Comparison of ENCODE assay signal across 25 mouse cellular contexts in the genomic region with DNA sequence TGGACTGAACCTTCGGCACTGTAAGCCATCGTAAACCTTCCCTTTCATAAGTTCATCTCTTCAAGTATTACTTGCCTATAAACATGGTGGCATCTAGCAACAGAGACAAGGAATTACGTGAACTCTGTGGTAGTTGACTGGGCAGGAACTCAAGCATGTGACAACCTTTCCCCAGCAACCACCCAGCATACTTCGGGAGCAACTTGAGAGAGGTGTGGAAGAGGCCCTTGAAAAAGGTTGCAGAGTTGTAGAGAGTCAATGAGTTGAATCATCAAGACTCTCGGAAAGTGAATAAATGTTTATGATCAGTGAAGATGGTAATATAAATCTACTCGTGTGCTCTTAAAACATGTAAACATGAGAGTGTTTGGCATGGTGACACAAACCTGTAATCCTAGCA.
"Had no signal": no experiment of that assay in that cellular context is flagged by ENCODE, and none has a peak within 500 bp of the region (broad histone marks: within the 10 kb centered on the region; RNA-seq: fewer than 3 reads in every experiment).

No protein-coding gene starts in this region.

- H3K27me3 ChIP-seq: heart, embryonic 13.5 days; heart, embryonic 15.5 days; hindbrain, embryonic 13.5 days; hindbrain, embryonic 15.5 days; kidney, embryonic 15.5 days; limb, embryonic 13.5 days had no signal

- H3K9ac ChIP-seq: forebrain, postnatal 0 days; heart, embryonic 13.5 days; heart, embryonic 15.5 days; hindbrain, embryonic 13.5 days; hindbrain, embryonic 15.5 days; kidney, embryonic 15.5 days; limb, embryonic 13.5 days had no signal

- H3K4me2 ChIP-seq: heart, embryonic 11.5 days; heart, embryonic 13.5 days; heart, embryonic 15.5 days; hindbrain, embryonic 13.5 days; hindbrain, embryonic 15.5 days; kidney, embryonic 15.5 days; limb, embryonic 13.5 days had no signal

- H3K9me3 ChIP-seq: heart, embryonic 13.5 days; heart, embryonic 15.5 days; hindbrain, embryonic 13.5 days; hindbrain, embryonic 15.5 days; kidney, embryonic 15.5 days; limb, embryonic 13.5 days had no signal

- ATAC-seq: forebrain, postnatal 0 days; hindbrain, postnatal 0 days; intestine, embryonic 16.5 days had no signal

- H3K4me1 ChIP-seq: hindbrain, embryonic 15.5 days; kidney, embryonic 15.5 days; limb, embryonic 13.5 days had no signal

- DNase-seq: forebrain, postnatal 0 days; gastrocnemius, postnatal 14 days; gastrocnemius, postnatal 36 days; heart, adult 11 months; heart, adult 2 months; heart, postnatal 14 days; heart, postnatal 36 days; kidney, adult 11 months; kidney, adult 2 months; kidney, adult 9 months; kidney, postnatal 14 days; kidney, postnatal 36 days; layer of hippocampus, adult 9-11 months; layer of hippocampus, postnatal 36 days; left cerebral cortex, postnatal 4 days had no signal

- H3K4me3 ChIP-seq: heart, adult 2 months; heart, embryonic 13.5 days; heart, embryonic 15.5 days; hindbrain, embryonic 13.5 days; hindbrain, embryonic 15.5 days; kidney, embryonic 15.5 days; limb, embryonic 13.5 days had no signal

- H3K27ac ChIP-seq: heart, adult 2 months; heart, embryonic 13.5 days; heart, embryonic 15.5 days; hindbrain, embryonic 13.5 days; hindbrain, embryonic 15.5 days; hindbrain, postnatal 0 days; kidney, embryonic 15.5 days; kidney, postnatal 0 days; limb, embryonic 13.5 days had no signal

- H3K36me3 ChIP-seq: heart, embryonic 13.5 days; heart, embryonic 15.5 days; hindbrain, embryonic 13.5 days; hindbrain, embryonic 15.5 days; kidney, embryonic 15.5 days; limb, embryonic 13.5 days had no signal
